Mouse (Mus musculus) intestine, embryonic 14.5 days (tissue): ENCODE data around the gene Flt3l. TPM values are rescaled to one million over a fixed set of nuclear protein-coding genes. Genes with fewer than 3 reads are reported as not detected.

ENCODE experiments used
- ATAC-seq: fragments of 200-750 bp; cut with Nextera tagmentation; replicated peaks from 2 replicates; pipeline ENCODE4 v1.8.0; 2017; ENCODE audit warnings: low read depth, moderate number of reproducible peaks, moderate TSS enrichment, moderate library complexity; ENCODE audit not compliant: low FRiP score, low TSS enrichment
- DNase-seq: peaks from one replicate; pipeline ENCODE4 v3.0.0-alpha.2; 2018; ENCODE audit warnings: low spot score
- H3K27ac ChIP-seq: fragments of 300-500 bp; sonication (generic); 2 replicates; pipeline ENCODE4 v1.5.1; 2014; ENCODE audit warnings: low read depth, mild to moderate bottlenecking, control low read depth
- H3K27me3 ChIP-seq: fragments of 300-500 bp; sonication (generic); replicated peaks from 2 replicates; pipeline ENCODE4 v1.6.1; 2014; ENCODE audit warnings: low read length, control low read depth; ENCODE audit not compliant: control insufficient read depth, insufficient read depth
- H3K36me3 ChIP-seq: fragments of 300-500 bp; sonication (generic); 2 replicates; pipeline ENCODE4 v1.6.1; 2014; ENCODE audit warnings: low read length, control low read depth; ENCODE audit not compliant: control insufficient read depth, insufficient read depth
- H3K4me1 ChIP-seq: fragments of 300-500 bp; sonication (generic); replicated peaks from 2 replicates; pipeline ENCODE4 v1.6.1; 2014; ENCODE audit warnings: low read length, control low read depth, mixed read lengths; ENCODE audit not compliant: control insufficient read depth, insufficient read depth
- H3K4me2 ChIP-seq: fragments of 300-500 bp; sonication (generic); 2 replicates; pipeline ENCODE4 v1.6.1; 2014; ENCODE audit warnings: low read length
- H3K4me3 ChIP-seq: fragments of 300-500 bp; sonication (generic); 2 replicates; pipeline ENCODE4 v1.5.1; 2014; ENCODE audit warnings: low read depth, low read length, control low read depth, mixed read lengths
- H3K9ac ChIP-seq: fragments of 300-500 bp; sonication (generic); 2 replicates; pipeline ENCODE4 v1.6.1; 2014; ENCODE audit warnings: mild to moderate bottlenecking, low read length
- H3K9me3 ChIP-seq: fragments of 300-500 bp; sonication (generic); 2 replicates; pipeline ENCODE4 v1.6.1; 2016; ENCODE audit warnings: low read length, control low read depth; ENCODE audit not compliant: control insufficient read depth
- WGBS: fragments of 180-500 bp; shearing (Covaris S2); extraction: QIAGEN DNeasy Blood & Tissue Kit; methylation state at CpG from one replicate; pipeline ENCODE4 v1.1.7; 2014; 5-methylcytosine and 5-hydroxymethylcytosine counted together
- polyA plus RNA-seq: library from polyadenylated mRNA; unstranded; fragments of >200 nt; fragmentation: Nextera tagmentation; extraction: Ambion mirVana; gene quantifications from 2 replicates; pipeline ENCODE4 v1.2.1, GENCODE M21; 2014

Flt3l gene
- polyA plus RNA-seq, result 1.3 and 2.1 TPM in 2 replicates

GRCm38 (mm10) chr7:45135993-45136567, at the start of gene Flt3l, which contains the start of gene Gm45713:
Gene Flt3l (minus strand): TSS chr7:45136432.
Gene Gm45713 (minus strand): TSS chr7:45136231.
- 3% methylated on average over 29 of the region's 29 CpGs for WGBS
- Histone ChIP-seq H3K4me3 (peak within 1 kb of the TSS; percentile 57), H3K27me3 (no peaks in the 10 kb centered on the region), H3K27ac (no peak within 1 kb of the TSS), H3K9me3 (no peaks in the 10 kb centered on the region), H3K4me2 (peak within 1 kb of the TSS; percentile 68), H3K4me1 (no peaks in the 10 kb centered on the region), H3K36me3 (no peaks in the 10 kb centered on the region; the same call in 1 of the 2 replicates), H3K9ac (peak within 1 kb of the TSS; percentile 52)
- ATAC-seq (peak; percentile 84), DNase-seq (peak; percentile 95)

- DNase-seq, result no peak
- 68% methylated on average over 7 of the region's 7 CpGs for WGBS
- H3K27me3 ChIP-seq, result peaks cover 85% of the 10 kb centered on the region
- H3K4me3 ChIP-seq, result no peak overlapping the region
- ATAC-seq, result no peak
- no peaks in the 10 kb centered on the region for H3K9me3 ChIP-seq
- H3K4me2 ChIP-seq, result no peak overlapping the region
- H3K36me3 ChIP-seq, result no peaks in the 10 kb centered on the region
- H3K9ac ChIP-seq, result no peak overlapping the region
- peaks cover 4% of the 10 kb centered on the region; the same call in 1 of the 2 replicates for H3K4me1 ChIP-seq
- H3K27ac ChIP-seq, result no peak overlapping the region
Observed at GRCm38 (mm10) chr7:45185921-45186320, 49.7 kb upstream of the Flt3l start.

GRCm38 (mm10) chr7:45183672-45184071, 47.4 kb upstream of the Flt3l start:
- DNase-seq, result no peak
- WGBS, result 64% methylated on average over 7 of the region's 7 CpGs
- Histone ChIP-seq H3K4me2 (no peak overlapping the region), H3K4me3 (no peak overlapping the region), H3K36me3 (no peaks in the 10 kb centered on the region), H3K9me3 (no peaks in the 10 kb centered on the region), H3K27ac (no peak overlapping the region), H3K9ac (no peak overlapping the region), H3K27me3 (peaks cover 94% of the 10 kb centered on the region), H3K4me1 (peaks cover 4% of the 10 kb centered on the region; the same call in 1 of the 2 replicates)
- ATAC-seq, result no peak

- Histone ChIP-seq H3K9me3 (no peaks in the 10 kb centered on the region), H3K36me3 (no peaks in the 10 kb centered on the region), H3K4me1 (peaks cover 4% of the 10 kb centered on the region; the same call in 1 of the 2 replicates), H3K27me3 (peaks cover 97% of the 10 kb centered on the region), H3K9ac (0 out of 2 replicates have a peak overlapping the region, but pooled peaks have one; percentile 21), H3K27ac (no peak overlapping the region), H3K4me3 (peak overlapping the region; percentile 28), H3K4me2 (peak overlapping the region; percentile 56)
- DNase-seq, result no peak
- ATAC-seq, result peak; percentile 17; the same call in 1 of the 2 replicates
- WGBS, result 17% methylated on average over 11 of the region's 11 CpGs
Observed at GRCm38 (mm10) chr7:45182606-45183005, 46.4 kb upstream of the Flt3l start.

GRCm38 (mm10) chr7:45182199-45182601, 46.0 kb upstream of the Flt3l start:
- Histone ChIP-seq H3K27me3 (peaks cover 100% of the 10 kb centered on the region), H3K4me1 (peaks cover 4% of the 10 kb centered on the region; the same call in 1 of the 2 replicates), H3K9me3 (no peaks in the 10 kb centered on the region), H3K27ac (no peak overlapping the region), H3K9ac (0 out of 2 replicates have a peak overlapping the region, but pooled peaks have one; percentile 21), H3K36me3 (no peaks in the 10 kb centered on the region), H3K4me2 (peak overlapping the region; percentile 56), H3K4me3 (peak overlapping the region; percentile 28)
- under 1% methylated on average over 34 of the region's 34 CpGs for WGBS
- ATAC-seq (peak; percentile 85), DNase-seq (peak; percentile 90)

GRCm38 (mm10) chr7:45181540-45181939, 45.3 kb upstream of the Flt3l start:
- Histone ChIP-seq H3K36me3 (no peaks in the 10 kb centered on the region), H3K4me3 (no peak overlapping the region), H3K27ac (no peak overlapping the region), H3K27me3 (peaks cover 100% of the 10 kb centered on the region), H3K9ac (no peak overlapping the region), H3K9me3 (no peaks in the 10 kb centered on the region), H3K4me1 (peaks cover 4% of the 10 kb centered on the region; the same call in 1 of the 2 replicates), H3K4me2 (no peak overlapping the region)
- no peak for DNase-seq
- WGBS, result 7% methylated on average over 35 of the region's 35 CpGs
- no peak for ATAC-seq

GRCm38 (mm10) chr7:45180896-45181477, 44.8 kb upstream of the Flt3l start, which contains the start of gene Pth2:
Gene Pth2 (plus strand): TSS chr7:45180995.
- Histone ChIP-seq H3K36me3 (no peaks in the 10 kb centered on the region), H3K9ac (no peak within 1 kb of the TSS), H3K27me3 (peaks cover 100% of the 10 kb centered on the region), H3K4me3 (no peak within 1 kb of the TSS), H3K27ac (no peak within 1 kb of the TSS), H3K4me1 (peaks cover 9% of the 10 kb centered on the region), H3K9me3 (no peaks in the 10 kb centered on the region), H3K4me2 (peak within 1 kb of the TSS; percentile 56; the same call in 1 of the 2 replicates)
- ATAC-seq, result no peak
- no peak for DNase-seq
- WGBS, result 26% methylated on average over 20 of the region's 20 CpGs

- ATAC-seq, result no peak
- Histone ChIP-seq H3K27me3 (peaks cover 100% of the 10 kb centered on the region), H3K4me2 (no peak within 1 kb of the TSS), H3K36me3 (no peaks in the 10 kb centered on the region), H3K4me3 (no peak within 1 kb of the TSS), H3K9ac (no peak within 1 kb of the TSS), H3K27ac (no peak within 1 kb of the TSS), H3K4me1 (peaks cover 9% of the 10 kb centered on the region), H3K9me3 (no peaks in the 10 kb centered on the region)
- DNase-seq, result no peak
- WGBS, result 25% methylated on average over 7 of the region's 7 CpGs
Observed at GRCm38 (mm10) chr7:45179469-45179868, 43.2 kb upstream of the Flt3l start, which contains the start of gene Gfy. Gene Gfy (minus strand): TSS chr7:45179569.
